Mouse (Mus musculus) lung, postnatal 0 days (tissue): Measurements from ENCODE around the gene Chchd6.

Source experiments
- CTCF ChIP-seq: IDR thresholded peaks from 2 replicates; pipeline ENCODE4 v1.5.1; 2016; ENCODE audit warnings: antibody characterized with exemption, mild to moderate bottlenecking
- EP300 ChIP-seq: IDR thresholded peaks from 2 replicates; pipeline ENCODE4 v1.6.1; 2016; ENCODE audit warnings: antibody characterized with exemption, mild to moderate bottlenecking, control low read depth

- TF ChIP-seq CTCF (no peak), EP300 (no peak)
Observed at GRCm38 (mm10) chr6:89467290-89467689, 128.2 kb downstream of the Chchd6 start.
